Mouse (Mus musculus): Measurements from ENCODE around the gene Trim45.

Gene Trim45

DNA sequence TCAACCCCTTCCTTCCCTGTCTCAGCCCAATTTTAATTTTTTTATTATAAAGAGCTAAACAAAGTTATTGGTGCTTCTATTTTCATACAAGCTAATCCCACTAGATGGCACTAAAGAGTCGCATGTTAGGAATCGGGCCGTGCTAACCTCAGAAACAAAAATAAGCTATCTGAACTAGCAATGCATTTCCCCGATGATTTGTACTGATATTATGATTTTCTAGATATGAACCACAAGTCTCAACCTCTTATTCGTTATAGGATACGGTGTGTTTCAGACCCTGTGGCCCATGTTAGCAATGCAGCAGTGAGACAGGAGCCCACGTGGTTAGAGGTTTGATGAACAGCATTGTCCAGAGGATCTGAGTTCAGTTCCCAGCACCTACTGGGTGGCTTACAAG lies 5.2 kb upstream of the Trim45 start:
- H3K36me3 ChIP-seq (ENCODE audit: control insufficient read depth, insufficient read depth, low read length, poor library complexity, severe bottlenecking) = no peaks in the 10 kb centered on the region
- peak; percentile 78 for DNase-seq (ENCODE audit: low read depth, low spot score)

DNA sequence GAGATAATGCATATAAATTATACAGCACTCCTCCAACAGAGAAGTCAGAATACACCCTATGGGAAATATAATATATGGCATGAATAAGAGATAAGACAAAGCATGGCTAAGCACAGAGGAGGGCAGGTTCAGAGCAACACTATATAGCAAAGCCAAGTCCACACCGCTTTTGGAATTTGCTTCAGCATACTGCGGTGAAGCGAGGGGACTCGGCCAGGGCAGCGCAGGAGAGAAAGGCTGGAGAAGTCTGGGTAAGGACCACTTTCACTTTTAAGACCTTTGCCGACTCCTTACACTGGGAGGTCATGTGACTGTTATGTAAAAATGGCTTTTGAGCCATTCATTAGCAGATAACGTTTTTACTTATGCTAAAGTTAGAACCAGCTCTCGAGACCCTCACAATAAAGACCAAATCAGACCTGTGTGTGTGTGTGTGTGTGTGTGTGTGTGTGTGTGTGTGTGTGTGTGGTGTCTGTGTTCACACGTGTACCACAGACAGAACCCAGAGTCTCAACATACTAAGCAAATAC lies 1.3 kb upstream of the Trim45 start:
- peak; percentile 38 for DNase-seq (ENCODE audit: low read depth, low spot score)
- H3K36me3 ChIP-seq (ENCODE audit: control insufficient read depth, insufficient read depth, low read length, poor library complexity, severe bottlenecking) = no peaks in the 10 kb centered on the region
- no peaks in the 10 kb centered on the region; the same call in 1 of the 2 replicates for H3K27me3 ChIP-seq (ENCODE audit: control insufficient read depth, insufficient read depth, low read length, poor library complexity, severe bottlenecking)

More for the DNA sequence above, 5.2 kb upstream of the Trim45 start:
- H3K27me3 ChIP-seq (ENCODE audit: control insufficient read depth, insufficient read depth, low read length, poor library complexity, severe bottlenecking) = no peaks in the 10 kb centered on the region; the same call in 1 of the 2 replicates

DNA sequence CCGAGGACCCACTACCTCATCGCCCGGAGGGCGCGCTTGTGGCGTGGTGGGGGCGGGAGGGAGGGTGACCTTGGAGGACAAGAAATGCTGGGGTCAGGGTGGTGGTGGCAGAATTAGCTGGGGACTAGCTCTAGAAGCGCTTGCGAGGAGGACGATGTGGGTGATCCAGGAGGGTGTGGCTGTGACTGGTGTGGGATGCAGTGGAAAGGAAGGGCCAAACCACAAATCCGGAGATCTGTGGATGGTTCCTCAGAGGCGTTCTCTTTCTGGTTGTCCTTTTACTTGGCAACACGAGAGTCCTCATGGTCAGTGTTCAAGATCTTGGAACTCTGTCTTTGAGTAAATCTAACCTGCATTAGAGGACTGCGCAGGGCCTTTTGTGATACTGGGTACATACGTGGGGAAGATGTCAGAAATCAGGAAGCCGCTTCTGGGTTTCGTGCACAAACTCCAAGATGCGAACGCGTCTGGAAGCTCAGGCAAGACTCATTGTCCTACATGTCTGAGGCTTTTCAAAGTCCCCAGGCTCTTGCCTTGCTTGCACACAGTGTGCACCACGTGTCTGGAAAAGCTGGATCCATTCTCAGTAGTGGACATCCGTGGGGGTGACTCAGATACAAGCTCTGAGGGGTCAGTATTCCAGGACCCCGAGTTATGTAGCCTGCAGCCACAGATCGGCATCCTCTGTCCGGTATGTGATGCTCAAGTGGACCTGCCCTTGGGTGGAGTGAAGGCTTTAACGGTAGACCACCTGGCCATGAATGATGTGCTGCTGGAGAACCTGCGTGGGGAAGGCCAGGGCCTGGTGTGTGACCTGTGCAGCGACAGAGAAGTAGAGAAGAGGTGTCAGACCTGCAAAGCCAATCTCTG lies 739 bp downstream of the Trim45 start:
- no peak for DNase-seq (ENCODE audit: low read depth, low spot score)
- Histone ChIP-seq H3K27me3 (ENCODE audit: control insufficient read depth, insufficient read depth, low read length, poor library complexity, severe bottlenecking) (no peaks in the 10 kb centered on the region), H3K36me3 (ENCODE audit: control insufficient read depth, insufficient read depth, low read length, poor library complexity, severe bottlenecking) (no peaks in the 10 kb centered on the region)

DNA sequence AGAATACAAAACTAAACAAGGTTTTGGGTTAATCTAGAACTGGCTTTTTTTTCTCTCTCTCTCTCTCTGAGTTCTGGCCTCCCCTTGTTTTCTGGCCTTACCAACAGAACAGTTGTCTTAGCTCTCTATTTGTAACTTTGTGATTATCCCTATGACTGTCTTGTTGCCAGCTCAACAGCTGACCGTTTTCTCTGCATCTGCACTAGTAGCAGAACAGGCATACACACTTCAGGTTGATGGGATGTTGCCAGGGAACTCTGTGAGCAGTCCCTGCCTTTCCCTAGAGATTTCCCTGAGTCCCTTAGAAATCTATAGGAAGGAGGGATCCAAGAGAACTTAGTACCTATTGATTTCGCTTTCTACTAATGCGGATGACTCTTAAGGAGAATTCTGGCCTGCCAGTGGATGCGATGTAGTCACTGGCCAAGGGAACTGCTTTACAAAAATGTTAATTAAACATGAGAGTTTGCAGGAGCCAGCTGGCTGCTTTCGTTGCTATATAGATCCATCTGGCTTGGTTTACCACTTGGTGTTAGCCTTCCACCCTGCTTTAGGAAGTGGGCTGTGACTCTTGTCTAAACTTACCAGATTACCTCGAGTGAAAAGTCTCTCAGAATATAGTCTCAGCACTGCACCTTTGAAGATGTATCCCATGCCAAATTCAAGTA lies 2.2 kb downstream of the Trim45 start:
- H3K27me3 ChIP-seq (ENCODE audit: control insufficient read depth, insufficient read depth, low read length, poor library complexity, severe bottlenecking) = no peaks in the 10 kb centered on the region
- DNase-seq (ENCODE audit: low read depth, low spot score) = no peak
- H3K36me3 ChIP-seq (ENCODE audit: control insufficient read depth, insufficient read depth, low read length, poor library complexity, severe bottlenecking) = no peaks in the 10 kb centered on the region

DNA sequence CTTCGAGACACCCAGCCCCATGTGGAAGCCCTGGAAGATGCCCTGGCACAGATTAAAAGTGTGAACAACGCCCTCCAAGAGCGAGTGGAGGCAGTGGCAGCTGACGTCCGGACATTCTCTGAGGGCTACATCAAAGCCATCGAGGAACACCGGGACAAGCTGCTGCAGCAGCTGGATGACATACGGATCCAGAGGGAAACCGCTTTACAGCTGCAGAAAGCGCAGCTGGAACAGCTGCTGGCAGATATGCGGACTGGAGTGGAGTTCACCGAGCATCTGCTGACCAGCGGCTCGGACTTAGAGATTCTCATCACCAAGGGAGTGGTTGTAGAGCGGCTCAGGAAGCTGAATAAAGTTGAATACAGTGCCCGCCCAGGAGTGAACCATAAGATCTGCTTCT lies 3.2 kb downstream of the Trim45 start:
- DNase-seq (ENCODE audit: low read depth, low spot score) = no peak
- H3K27me3 ChIP-seq (ENCODE audit: control insufficient read depth, insufficient read depth, low read length, poor library complexity, severe bottlenecking) = no peaks in the 10 kb centered on the region
- H3K36me3 ChIP-seq (ENCODE audit: control insufficient read depth, insufficient read depth, low read length, poor library complexity, severe bottlenecking) = no peaks in the 10 kb centered on the region

DNA sequence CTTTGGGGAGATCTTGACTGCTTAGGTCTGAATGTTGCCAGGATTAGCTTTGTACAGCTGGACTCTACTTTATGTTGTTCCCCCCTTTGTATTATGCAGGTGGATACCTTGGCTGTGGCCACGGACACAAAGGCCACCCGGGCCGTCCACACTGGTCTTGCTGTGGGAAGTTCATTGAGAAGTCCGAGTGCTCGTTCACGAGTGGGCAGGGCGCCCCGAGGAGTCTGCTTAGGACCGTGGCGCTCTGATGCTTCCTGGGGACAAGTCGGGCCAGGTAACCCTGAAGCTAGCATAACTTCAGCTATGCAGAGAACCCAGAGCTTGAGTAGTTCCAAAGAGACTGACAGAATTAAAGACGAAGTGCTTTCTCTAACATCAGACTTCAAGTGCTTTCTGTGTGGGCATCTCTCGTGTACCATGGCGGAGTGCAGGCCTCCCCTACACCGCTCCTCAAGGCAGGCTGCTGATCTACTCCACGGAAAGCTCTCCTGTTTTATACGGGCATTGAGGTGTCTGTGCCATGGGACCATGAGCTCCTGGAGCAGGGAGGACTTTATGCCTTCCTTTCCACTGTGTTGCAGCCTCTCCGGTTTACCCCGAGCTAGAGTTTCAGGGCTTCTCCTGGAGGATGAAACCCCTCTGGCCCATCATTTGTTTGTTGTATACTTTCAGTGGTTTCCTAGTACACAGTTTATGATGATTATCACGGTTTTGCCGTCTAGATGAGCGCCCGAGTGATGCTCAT lies 9.5 kb downstream of the Trim45 start:
- Histone ChIP-seq H3K36me3 (ENCODE audit: control insufficient read depth, insufficient read depth, low read length, poor library complexity, severe bottlenecking) (no peaks in the 10 kb centered on the region), H3K27me3 (ENCODE audit: control insufficient read depth, insufficient read depth, low read length, poor library complexity, severe bottlenecking) (no peaks in the 10 kb centered on the region)
- DNase-seq (ENCODE audit: low read depth, low spot score) = no peak

DNA sequence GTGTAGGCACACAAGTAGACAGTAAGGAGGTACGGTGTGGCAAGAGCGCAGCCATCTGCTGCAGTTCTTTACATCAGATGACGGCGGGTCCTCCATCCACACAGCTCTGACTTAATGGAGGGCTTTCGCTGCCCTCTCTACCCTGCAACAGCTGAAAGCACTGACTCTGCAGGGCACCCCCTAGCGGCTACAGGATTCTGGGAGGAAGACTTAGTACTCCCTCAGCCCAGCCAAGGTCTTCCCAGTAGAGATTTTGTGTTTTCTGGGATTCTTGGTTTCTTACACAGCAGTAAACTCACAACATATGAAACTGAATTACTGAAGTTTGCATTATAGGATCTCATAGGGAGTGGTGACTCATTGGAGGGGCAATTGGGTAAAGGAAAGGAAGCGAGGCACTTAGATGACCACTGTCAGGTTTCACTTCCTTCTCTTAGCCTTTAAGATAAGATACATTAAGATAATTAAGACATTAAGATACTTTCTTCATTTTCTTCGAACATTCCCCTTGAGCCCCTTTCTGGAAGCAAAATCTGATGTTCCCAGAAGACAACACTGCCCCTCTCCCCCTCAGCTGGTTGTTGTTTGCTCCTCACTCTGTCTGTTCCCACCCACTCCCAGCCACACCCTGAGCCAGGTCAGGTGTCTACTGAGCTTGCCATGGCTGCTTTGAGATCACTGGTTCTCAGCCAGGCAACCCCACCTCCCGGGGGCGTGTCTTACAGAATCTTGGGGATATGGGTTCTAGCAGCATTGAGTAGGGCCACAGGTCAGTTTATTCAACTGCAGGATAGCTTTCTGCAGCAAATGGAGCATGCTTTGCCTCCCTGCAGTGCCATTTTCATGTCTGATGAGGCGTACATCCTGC lies 10.3 kb downstream of the Trim45 start:
- H3K27me3 ChIP-seq (ENCODE audit: control insufficient read depth, insufficient read depth, low read length, poor library complexity, severe bottlenecking) = no peaks in the 10 kb centered on the region
- H3K36me3 ChIP-seq (ENCODE audit: control insufficient read depth, insufficient read depth, low read length, poor library complexity, severe bottlenecking) = no peaks in the 10 kb centered on the region
- DNase-seq (ENCODE audit: low read depth, low spot score) = peak; percentile 50

DNA sequence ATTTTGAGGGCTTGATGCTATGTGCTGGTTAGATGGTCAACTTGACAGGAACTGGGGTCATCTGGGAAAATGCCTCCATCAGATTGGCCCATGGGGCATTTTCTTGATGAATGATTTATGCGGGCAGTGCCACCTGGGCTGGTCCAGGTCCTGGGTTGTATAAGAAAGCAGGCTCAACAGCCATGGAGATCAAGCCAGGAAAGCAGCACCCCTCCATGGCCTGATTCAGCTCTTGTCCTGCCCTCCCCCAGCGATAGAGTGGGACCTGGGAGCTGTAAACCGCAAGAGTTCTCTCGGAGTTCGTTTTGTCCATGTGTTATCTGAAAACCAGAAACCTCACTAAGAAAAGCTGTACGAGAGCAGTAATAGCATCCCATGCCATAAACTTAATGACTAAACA lies 13.5 kb downstream of the Trim45 start:
- DNase-seq (ENCODE audit: low read depth, low spot score) = no peak
- no peaks in the 10 kb centered on the region for H3K27me3 ChIP-seq (ENCODE audit: control insufficient read depth, insufficient read depth, low read length, poor library complexity, severe bottlenecking)
- no peaks in the 10 kb centered on the region; the same call in 1 of the 2 replicates for H3K36me3 ChIP-seq (ENCODE audit: control insufficient read depth, insufficient read depth, low read length, poor library complexity, severe bottlenecking)

DNA sequence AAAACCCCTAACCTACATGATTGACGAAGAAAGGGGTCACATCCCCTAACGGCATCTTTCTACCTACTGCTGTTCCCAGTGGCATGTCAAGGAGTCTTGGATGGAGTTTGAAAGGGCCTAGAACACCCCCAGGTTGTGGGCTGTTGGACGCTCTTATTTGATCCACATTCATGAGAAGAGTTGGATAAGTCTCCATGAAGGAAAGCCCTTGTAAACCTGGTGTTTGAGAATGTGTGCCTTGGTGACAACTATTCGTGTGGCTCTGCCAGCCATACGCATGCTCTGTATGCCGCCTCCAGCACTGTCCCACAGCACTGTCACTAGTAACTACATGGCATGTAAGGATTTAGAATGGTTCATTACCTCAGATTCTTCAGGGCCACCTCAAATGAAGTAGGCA lies 14.2 kb downstream of the Trim45 start:
- no peaks in the 10 kb centered on the region; the same call in 1 of the 2 replicates for H3K36me3 ChIP-seq (ENCODE audit: control insufficient read depth, insufficient read depth, low read length, poor library complexity, severe bottlenecking)
- DNase-seq (ENCODE audit: low read depth, low spot score) = no peak
- H3K27me3 ChIP-seq (ENCODE audit: control insufficient read depth, insufficient read depth, low read length, poor library complexity, severe bottlenecking) = no peaks in the 10 kb centered on the region

DNA sequence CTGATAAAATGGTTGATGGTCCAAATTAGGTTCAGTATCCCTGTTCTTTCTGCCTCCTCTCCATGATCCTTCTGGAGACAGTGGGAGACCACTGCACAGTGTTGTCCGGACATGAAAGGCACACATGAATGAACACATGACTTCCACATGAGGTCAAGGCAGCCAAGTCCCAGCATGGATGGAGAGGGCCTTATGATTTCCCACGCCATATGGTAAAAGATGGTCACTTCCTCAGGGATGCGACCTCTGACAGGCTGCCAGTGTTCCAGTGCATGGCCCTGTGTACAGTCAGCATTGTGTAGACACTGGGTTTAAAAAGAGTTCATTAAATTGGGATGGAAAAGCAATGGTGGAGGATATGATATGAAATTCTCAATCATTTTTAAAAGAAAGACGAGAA lies 16.2 kb downstream of the Trim45 start:
- no peaks in the 10 kb centered on the region; the same call in 1 of the 2 replicates for H3K36me3 ChIP-seq (ENCODE audit: control insufficient read depth, insufficient read depth, low read length, poor library complexity, severe bottlenecking)
- no peak for DNase-seq (ENCODE audit: low read depth, low spot score)
- H3K27me3 ChIP-seq (ENCODE audit: control insufficient read depth, insufficient read depth, low read length, poor library complexity, severe bottlenecking) = no peaks in the 10 kb centered on the region

DNA sequence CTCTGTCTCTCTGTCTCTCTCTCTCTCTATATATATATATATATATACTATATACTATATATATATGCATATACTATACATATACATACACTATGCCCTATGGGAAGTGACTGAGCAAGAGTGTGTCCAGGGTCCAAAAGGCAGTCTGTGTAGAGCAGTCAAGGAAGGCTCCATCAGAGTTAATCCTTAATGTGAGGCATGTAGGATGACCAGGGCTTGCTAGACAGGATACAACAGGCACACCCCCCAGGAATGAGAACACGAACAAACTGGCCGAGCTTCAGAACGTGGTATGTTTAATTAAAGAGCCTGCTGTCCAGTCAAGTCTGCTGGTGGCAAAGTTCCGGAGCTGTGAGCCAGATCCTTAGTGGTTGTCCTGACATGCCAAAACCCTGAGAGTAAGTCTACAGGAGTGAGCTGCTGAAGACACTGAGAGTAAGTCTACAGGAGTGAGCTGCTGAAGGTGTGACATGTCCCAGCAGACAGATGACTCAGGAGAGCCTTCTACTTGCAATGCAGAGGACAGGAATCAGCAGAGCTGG lies 18.6 kb downstream of the Trim45 start:
- peaks cover 4% of the 10 kb centered on the region; the same call in 1 of the 2 replicates for H3K36me3 ChIP-seq (ENCODE audit: control insufficient read depth, insufficient read depth, low read length, poor library complexity, severe bottlenecking)
- DNase-seq (ENCODE audit: low read depth, low spot score) = no peak
- H3K27me3 ChIP-seq (ENCODE audit: control insufficient read depth, insufficient read depth, low read length, poor library complexity, severe bottlenecking) = no peaks in the 10 kb centered on the region

DNA sequence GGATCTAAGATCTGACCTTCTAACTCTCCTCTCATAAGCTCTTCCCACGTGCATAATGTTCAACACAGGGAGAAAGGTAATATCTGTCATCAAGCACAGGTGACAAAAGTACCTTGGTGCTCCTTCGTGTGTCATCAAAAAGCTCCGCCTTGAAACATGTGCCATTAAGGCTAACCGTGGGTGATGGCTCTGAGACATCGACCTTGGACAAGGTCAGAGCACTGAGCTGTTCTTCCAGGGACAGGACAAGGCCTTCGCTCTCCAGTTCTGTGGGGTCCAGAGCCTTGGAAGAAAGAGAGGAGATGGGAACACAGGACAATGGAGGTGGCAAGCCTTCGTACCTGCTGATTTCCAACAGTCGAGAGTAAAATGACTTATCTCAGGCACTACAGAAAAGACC lies 25.3 kb downstream of the Trim45 start:
- H3K27me3 ChIP-seq (ENCODE audit: control insufficient read depth, insufficient read depth, low read length, poor library complexity, severe bottlenecking) = no peaks in the 10 kb centered on the region
- no peak for DNase-seq (ENCODE audit: low read depth, low spot score)
- H3K36me3 ChIP-seq (ENCODE audit: control insufficient read depth, insufficient read depth, low read length, poor library complexity, severe bottlenecking) = peaks cover 15% of the 10 kb centered on the region

DNA sequence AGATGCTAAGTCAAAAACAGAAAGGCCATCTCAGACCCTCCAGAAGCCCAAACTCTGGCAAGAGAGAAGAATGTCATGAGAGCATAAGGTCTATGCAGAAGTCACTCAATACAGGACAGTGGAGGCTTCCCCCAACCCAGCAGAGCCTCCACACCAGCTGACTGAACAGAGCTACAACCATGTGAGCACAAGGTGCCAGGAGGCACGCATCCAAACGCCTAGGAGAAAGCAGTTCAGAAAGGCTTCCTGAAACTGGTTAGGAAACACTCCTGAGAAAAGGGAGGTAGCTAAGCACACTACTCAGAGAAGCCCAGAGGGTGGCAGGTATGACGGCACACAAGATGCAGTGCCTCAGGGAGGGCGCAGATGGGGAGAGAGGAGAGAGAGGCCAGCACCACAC lies 29.5 kb downstream of the Trim45 start:
- DNase-seq (ENCODE audit: low read depth, low spot score) = no peak
- H3K36me3 ChIP-seq (ENCODE audit: control insufficient read depth, insufficient read depth, low read length, poor library complexity, severe bottlenecking) = peaks cover 9% of the 10 kb centered on the region
- H3K27me3 ChIP-seq (ENCODE audit: control insufficient read depth, insufficient read depth, low read length, poor library complexity, severe bottlenecking) = no peaks in the 10 kb centered on the region

DNA sequence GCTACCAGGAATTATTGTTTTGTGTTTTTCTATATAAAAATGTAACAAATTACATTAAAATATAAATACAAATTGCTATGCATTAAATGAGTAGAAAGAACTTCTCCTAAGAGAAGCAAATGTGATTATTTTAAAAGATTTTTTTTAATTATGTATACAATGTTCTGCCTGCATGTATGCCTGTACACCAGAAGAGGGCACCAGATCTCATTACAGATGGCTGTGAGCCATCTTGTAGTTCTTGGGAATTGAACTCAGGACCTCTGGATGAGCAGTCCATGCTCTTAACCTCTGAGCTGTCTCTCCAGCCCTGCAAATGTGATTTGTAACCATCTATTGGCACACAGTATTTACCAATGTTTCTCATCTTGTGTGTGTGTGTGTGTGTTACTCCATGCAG lies 32.6 kb downstream of the Trim45 start:
- DNase-seq (ENCODE audit: low read depth, low spot score) = peak; percentile 14
- Histone ChIP-seq H3K27me3 (ENCODE audit: control insufficient read depth, insufficient read depth, low read length, poor library complexity, severe bottlenecking) (no peaks in the 10 kb centered on the region), H3K36me3 (ENCODE audit: control insufficient read depth, insufficient read depth, low read length, poor library complexity, severe bottlenecking) (peaks cover 11% of the 10 kb centered on the region)
